Mouse (Mus musculus): Measurements from ENCODE around the gene Irs2. TPM values are rescaled to one million over a fixed set of nuclear protein-coding genes. Genes with fewer than 3 reads are reported as not detected.

Gene Irs2
- polyA plus RNA-seq, 1 experiment from 2014 or later, result 6.2 TPM

DNA sequence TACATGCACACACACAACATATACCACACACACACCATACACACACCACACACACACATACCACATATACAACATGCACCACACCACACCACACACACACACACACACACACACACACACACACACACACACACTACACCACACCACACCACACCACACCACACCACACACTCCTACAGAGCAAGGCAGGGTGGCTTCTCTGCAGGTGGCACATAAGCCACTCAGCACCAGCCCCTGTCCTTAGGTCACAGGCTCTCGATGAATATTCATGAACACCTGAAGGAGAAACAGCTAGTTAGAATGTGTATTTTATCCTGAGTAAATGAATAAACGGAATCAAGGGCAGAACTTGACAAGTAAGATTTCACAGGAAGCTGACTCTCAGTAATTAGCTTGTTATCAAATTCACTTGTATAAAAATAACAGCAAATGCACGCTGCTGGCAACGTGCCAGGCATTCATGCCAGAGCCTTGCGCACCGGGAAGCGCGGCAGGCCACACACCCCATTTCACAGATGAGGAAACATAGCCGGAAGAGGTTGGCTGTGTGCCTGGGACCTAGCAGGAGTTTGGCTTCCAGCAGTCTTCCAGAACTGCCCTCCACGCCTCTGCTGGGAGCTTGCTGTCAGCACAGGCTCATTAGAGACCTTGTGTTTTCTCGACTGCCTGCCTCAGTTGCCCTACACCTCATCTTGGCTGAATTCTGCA is 54.8 kb downstream of the Irs2 start:
- Histone ChIP-seq H3K9ac (ENCODE audit: low read length) (no peak overlapping the region), H3K4me2 (no peak overlapping the region), H3K9me3 (ENCODE audit: control insufficient read depth, low read length) (no peaks in the 10 kb centered on the region), H3K27me3 (ENCODE audit: control insufficient read depth, insufficient read depth, low read length) (no peaks in the 10 kb centered on the region), H3K4me1 (ENCODE audit: control insufficient read depth, insufficient read depth, low read length) (peaks cover 14% of the 10 kb centered on the region), H3K36me3 (ENCODE audit: control insufficient read depth, insufficient read depth, low read length) (no peaks in the 10 kb centered on the region), H3K4me3 (ENCODE audit: low read depth, low read length) (no peak overlapping the region), H3K27ac (ENCODE audit: low read depth, low read length) (no peak overlapping the region)
- ATAC-seq (ENCODE audit: low FRiP score), result peak; percentile 41
- 35% methylated on average over 11 of the region's 11 CpGs for WGBS
- DNase-seq (ENCODE audit: low spot score, missing footprints), result no peak

DNA sequence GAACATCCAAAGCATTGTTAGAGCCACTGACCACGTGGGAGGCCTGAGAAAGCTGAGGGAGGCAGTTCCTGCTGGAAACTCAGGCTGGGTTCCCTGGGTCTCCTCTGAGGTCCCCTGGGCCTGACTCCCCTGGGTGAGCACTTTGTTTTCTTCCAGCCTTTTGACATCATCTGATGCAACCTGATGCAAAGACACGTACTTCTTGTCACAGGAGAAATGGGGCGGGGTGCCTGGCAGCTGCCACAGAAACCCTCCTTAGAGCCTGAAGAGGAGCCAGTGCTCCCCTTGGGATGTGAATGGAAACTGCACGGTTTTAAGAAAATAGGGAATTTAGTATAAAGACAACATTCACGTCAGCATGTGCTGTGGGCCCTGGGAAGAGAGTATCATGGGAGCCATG is 55.6 kb downstream of the Irs2 start:
- DNase-seq (ENCODE audit: low spot score, missing footprints) (no peak), ATAC-seq (ENCODE audit: low FRiP score) (no peak; the same call in 1 of the 2 replicates)
- Histone ChIP-seq H3K27me3 (ENCODE audit: control insufficient read depth, insufficient read depth, low read length) (no peaks in the 10 kb centered on the region), H3K9me3 (ENCODE audit: control insufficient read depth, low read length) (no peaks in the 10 kb centered on the region), H3K4me1 (ENCODE audit: control insufficient read depth, insufficient read depth, low read length) (peaks cover 14% of the 10 kb centered on the region), H3K4me2 (no peak overlapping the region), H3K27ac (ENCODE audit: low read depth, low read length) (no peak overlapping the region), H3K4me3 (ENCODE audit: low read depth, low read length) (no peak overlapping the region), H3K36me3 (ENCODE audit: control insufficient read depth, insufficient read depth, low read length) (no peaks in the 10 kb centered on the region), H3K9ac (ENCODE audit: low read length) (no peak overlapping the region)
- 27% methylated on average over 5 of the region's 5 CpGs for WGBS

DNA sequence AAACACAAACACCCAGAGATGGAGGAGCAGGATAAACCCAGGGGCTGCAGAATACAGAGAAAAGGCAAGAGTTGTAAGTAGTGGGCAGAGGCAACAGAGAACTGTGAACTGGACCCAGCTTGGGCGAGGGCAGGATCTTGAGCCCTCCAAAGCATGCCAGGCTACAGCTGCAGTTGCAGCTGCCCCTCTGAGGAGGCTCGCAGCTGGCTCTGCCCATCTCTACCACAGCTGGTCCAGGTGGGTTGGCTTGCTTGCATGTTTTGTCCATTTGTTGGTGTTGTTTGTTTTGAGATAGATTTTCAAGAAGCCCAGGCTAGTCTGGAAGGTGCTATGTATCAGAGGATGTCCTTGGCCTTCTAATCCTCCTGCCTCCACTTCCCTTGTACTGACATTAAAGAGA is 56.0 kb downstream of the Irs2 start:
- Histone ChIP-seq H3K9ac (ENCODE audit: low read length) (no peak overlapping the region), H3K36me3 (ENCODE audit: control insufficient read depth, insufficient read depth, low read length) (no peaks in the 10 kb centered on the region), H3K9me3 (ENCODE audit: control insufficient read depth, low read length) (no peaks in the 10 kb centered on the region), H3K27me3 (ENCODE audit: control insufficient read depth, insufficient read depth, low read length) (no peaks in the 10 kb centered on the region), H3K4me2 (no peak overlapping the region), H3K27ac (ENCODE audit: low read depth, low read length) (no peak overlapping the region), H3K4me1 (ENCODE audit: control insufficient read depth, insufficient read depth, low read length) (peaks cover 9% of the 10 kb centered on the region), H3K4me3 (ENCODE audit: low read depth, low read length) (no peak overlapping the region)
- WGBS, result 75% methylated on average over 2 of the region's 2 CpGs
- ATAC-seq (ENCODE audit: low FRiP score) (no peak), DNase-seq (ENCODE audit: low spot score, missing footprints) (no peak)

DNA sequence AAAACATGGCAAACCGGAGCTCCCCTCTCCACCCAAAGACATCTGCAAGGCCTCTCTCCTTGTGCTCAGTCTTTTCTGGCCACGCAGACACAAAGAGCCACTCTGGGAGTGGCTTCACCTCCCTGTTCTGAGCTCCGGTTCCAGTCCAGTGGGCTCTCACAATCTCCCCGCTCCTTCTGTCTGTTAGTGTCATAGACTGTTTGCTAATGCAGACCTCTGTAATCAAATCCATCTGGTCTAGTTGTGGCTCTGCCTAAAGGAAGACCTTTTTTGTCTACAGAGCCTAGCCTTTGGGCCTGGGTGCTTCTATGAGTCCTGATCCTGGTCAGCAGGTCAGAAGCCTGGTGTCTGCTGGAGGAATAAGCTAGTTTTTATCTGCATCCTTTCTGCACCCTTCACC is 56.7 kb downstream of the Irs2 start:
- DNase-seq (ENCODE audit: low spot score, missing footprints) (no peak), ATAC-seq (ENCODE audit: low FRiP score) (no peak)
- H3K9me3 ChIP-seq (ENCODE audit: control insufficient read depth, low read length), result no peaks in the 10 kb centered on the region
- no peaks in the 10 kb centered on the region for H3K27me3 ChIP-seq (ENCODE audit: control insufficient read depth, insufficient read depth, low read length)
- H3K27ac ChIP-seq (ENCODE audit: low read depth, low read length), result no peak overlapping the region
- no peak overlapping the region for H3K4me3 ChIP-seq (ENCODE audit: low read depth, low read length)
- H3K4me2 ChIP-seq, result no peak overlapping the region
- 33% methylated on average over 4 of the region's 4 CpGs for WGBS
- no peaks in the 10 kb centered on the region for H3K36me3 ChIP-seq (ENCODE audit: control insufficient read depth, insufficient read depth, low read length)
- H3K4me1 ChIP-seq (ENCODE audit: control insufficient read depth, insufficient read depth, low read length), result peaks cover 8% of the 10 kb centered on the region
- H3K9ac ChIP-seq (ENCODE audit: low read length), result no peak overlapping the region

DNA sequence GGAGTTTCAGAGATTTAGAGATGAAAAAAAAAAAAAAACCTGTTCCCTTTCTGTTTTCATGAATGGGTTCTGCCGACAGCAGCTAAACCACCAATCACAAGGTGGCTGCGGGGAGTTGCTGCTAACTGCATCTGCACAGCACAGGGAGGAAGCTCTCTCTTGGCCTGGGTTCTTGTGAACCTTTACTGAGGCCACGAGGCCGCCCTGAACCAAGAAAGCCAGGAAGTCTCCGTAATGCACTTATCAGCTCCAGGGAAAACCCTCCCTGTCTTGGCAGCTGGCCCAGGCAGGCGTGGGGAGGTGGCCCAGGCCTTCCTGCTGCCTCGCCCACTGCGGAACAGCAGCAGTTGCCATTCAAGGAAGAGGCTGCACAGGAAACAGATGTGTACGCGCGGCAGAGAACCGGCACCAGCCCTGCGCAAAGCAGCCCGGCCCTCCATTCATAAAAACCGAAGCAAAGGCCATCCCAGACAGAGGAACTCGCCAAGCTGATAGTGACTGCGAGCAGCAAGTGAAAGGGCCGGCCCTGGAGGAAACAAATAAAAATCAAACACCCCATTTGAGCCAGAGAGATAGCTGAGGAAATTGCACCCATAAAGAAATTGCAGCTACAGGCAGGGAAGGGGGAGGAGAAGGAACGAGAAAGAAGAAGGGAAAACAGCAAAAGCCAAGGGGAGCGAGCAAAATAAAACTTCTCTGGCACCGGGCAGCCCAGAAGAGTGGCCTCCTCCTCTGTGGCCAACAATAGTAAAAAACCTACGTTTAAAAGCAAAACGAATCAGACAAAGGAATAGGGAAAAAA is 62.1 kb downstream of the Irs2 start:
- ATAC-seq (ENCODE audit: low FRiP score) (peak; percentile 80), DNase-seq (ENCODE audit: low spot score, missing footprints) (peak; percentile 94)
- Histone ChIP-seq H3K27ac (ENCODE audit: low read depth, low read length) (no peak overlapping the region; the same call in 1 of the 2 replicates), H3K9me3 (ENCODE audit: control insufficient read depth, low read length) (no peaks in the 10 kb centered on the region), H3K4me2 (peak overlapping the region; percentile 30), H3K36me3 (ENCODE audit: control insufficient read depth, insufficient read depth, low read length) (no peaks in the 10 kb centered on the region), H3K9ac (ENCODE audit: low read length) (peak overlapping the region; percentile 14), H3K27me3 (ENCODE audit: control insufficient read depth, insufficient read depth, low read length) (no peaks in the 10 kb centered on the region), H3K4me1 (ENCODE audit: control insufficient read depth, insufficient read depth, low read length) (peaks cover 13% of the 10 kb centered on the region), H3K4me3 (ENCODE audit: low read depth, low read length) (no peak overlapping the region)
- 8% methylated on average over 23 of the region's 23 CpGs for WGBS

DNA sequence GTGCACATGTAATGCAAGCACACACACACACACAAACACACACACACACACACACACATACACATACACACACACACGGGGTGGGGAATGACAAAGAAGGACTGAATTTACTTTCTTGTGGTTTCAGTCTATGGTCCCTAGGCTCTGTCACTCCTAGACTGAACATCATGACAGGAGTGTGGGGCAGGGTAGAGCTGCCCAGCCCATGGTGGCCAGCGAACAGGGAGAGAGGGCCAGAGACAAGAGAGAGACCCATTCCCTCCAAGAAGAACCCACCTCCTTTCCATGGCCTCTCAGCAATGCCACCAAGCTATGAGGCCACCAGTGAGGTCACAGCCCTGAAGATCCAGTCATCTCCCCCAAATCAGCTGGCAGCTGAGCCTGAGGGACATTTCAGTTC is 62.8 kb downstream of the Irs2 start:
- Histone ChIP-seq H3K27me3 (ENCODE audit: control insufficient read depth, insufficient read depth, low read length) (no peaks in the 10 kb centered on the region), H3K4me2 (no peak overlapping the region), H3K9ac (ENCODE audit: low read length) (peak overlapping the region; percentile 14), H3K4me3 (ENCODE audit: low read depth, low read length) (no peak overlapping the region), H3K9me3 (ENCODE audit: control insufficient read depth, low read length) (no peaks in the 10 kb centered on the region), H3K4me1 (ENCODE audit: control insufficient read depth, insufficient read depth, low read length) (peaks cover 13% of the 10 kb centered on the region), H3K36me3 (ENCODE audit: control insufficient read depth, insufficient read depth, low read length) (no peaks in the 10 kb centered on the region), H3K27ac (ENCODE audit: low read depth, low read length) (no peak overlapping the region)
- ATAC-seq (ENCODE audit: low FRiP score), result peak; percentile 45; the same call in 1 of the 2 replicates
- 89% methylated on average over 2 of the region's 2 CpGs for WGBS
- DNase-seq (ENCODE audit: low spot score, missing footprints), result no peak

DNA sequence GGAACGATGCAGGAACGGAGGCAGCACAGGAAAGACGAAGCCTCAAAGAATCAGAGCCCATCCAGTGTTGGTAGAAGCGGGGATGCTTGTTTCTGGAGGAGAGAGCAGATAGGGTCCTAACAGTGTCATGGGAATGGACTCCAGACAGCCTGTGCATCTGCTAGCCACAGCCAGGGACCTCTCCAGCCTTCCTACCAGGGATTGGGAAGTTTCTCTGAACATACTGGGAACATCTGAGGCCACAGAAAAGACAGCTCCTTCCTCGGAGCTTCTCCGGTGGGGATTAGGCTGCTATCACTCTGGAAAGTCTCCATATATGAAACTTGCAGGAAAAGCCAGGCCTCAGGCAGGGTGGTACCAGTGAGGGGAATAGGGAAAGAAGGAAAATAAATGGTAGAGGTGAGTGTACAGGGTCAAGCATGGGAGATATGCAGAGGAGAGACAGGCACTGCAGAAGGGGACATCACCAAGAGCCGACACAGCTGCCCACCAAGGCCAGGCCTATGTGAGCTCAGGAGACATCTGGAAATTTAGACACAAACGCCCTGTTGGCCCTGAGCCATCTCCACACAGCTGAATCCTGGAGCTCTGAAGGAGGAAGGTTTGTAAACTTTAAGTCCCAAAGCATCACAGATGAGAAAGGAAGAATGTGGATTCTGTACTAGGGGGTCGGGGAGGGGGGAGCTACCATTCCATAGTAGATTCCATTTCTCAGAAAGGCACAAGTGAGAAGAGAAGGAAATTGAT is 64.8 kb downstream of the Irs2 start:
- no peak overlapping the region for H3K4me3 ChIP-seq (ENCODE audit: low read depth, low read length)
- DNase-seq (ENCODE audit: low spot score, missing footprints), result no peak
- no peak overlapping the region for H3K4me2 ChIP-seq
- H3K4me1 ChIP-seq (ENCODE audit: control insufficient read depth, insufficient read depth, low read length), result peaks cover 13% of the 10 kb centered on the region
- H3K27ac ChIP-seq (ENCODE audit: low read depth, low read length), result no peak overlapping the region
- no peak for ATAC-seq (ENCODE audit: low FRiP score)
- no peaks in the 10 kb centered on the region for H3K36me3 ChIP-seq (ENCODE audit: control insufficient read depth, insufficient read depth, low read length)
- H3K27me3 ChIP-seq (ENCODE audit: control insufficient read depth, insufficient read depth, low read length), result no peaks in the 10 kb centered on the region
- no peak overlapping the region for H3K9ac ChIP-seq (ENCODE audit: low read length)
- WGBS, result 84% methylated on average over 9 of the region's 9 CpGs
- no peaks in the 10 kb centered on the region for H3K9me3 ChIP-seq (ENCODE audit: control insufficient read depth, low read length)

DNA sequence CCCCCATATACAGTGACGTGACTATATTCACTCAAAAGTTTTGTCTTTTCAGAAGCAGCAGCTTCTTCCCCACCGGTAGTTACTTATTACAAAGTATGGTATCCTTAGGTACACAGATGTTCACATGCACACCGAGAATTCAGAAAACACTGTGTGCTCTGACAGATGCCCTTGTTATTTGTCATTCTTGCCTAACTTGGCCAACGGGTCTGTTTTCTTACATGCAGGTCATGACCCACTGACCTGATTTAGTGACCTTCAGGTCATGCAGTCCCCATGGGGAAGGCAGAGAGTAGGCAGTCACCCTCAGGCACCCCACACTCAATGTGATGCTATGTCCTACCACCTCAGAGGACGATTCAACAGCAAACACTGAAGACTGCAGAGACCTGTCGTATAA is 68.4 kb downstream of the Irs2 start:
- Histone ChIP-seq H3K9ac (ENCODE audit: low read length) (no peak overlapping the region), H3K4me1 (ENCODE audit: control insufficient read depth, insufficient read depth, low read length) (no peaks in the 10 kb centered on the region), H3K36me3 (ENCODE audit: control insufficient read depth, insufficient read depth, low read length) (no peaks in the 10 kb centered on the region), H3K27ac (ENCODE audit: low read depth, low read length) (no peak overlapping the region), H3K4me2 (no peak overlapping the region), H3K9me3 (ENCODE audit: control insufficient read depth, low read length) (no peaks in the 10 kb centered on the region), H3K27me3 (ENCODE audit: control insufficient read depth, insufficient read depth, low read length) (no peaks in the 10 kb centered on the region; the same call in 1 of the 2 replicates), H3K4me3 (ENCODE audit: low read depth, low read length) (no peak overlapping the region)
- WGBS, result 52% methylated on average over 6 of the region's 6 CpGs
- ATAC-seq (ENCODE audit: low FRiP score) (no peak), DNase-seq (ENCODE audit: low spot score, missing footprints) (no peak)

Data from midbrain, embryonic 11.5 days (tissue).